Mouse (Mus musculus) embryo, embryonic 11.5 days (tissue): ENCODE measurements around the gene 1700003E16Rik.

ENCODE experiments used
- DNase-seq: peaks from one replicate; pipeline ENCODE4 v3.0.0-alpha.2; 2012; ENCODE audit warnings: low read depth, low spot score

Gene 1700003E16Rik

DNA sequence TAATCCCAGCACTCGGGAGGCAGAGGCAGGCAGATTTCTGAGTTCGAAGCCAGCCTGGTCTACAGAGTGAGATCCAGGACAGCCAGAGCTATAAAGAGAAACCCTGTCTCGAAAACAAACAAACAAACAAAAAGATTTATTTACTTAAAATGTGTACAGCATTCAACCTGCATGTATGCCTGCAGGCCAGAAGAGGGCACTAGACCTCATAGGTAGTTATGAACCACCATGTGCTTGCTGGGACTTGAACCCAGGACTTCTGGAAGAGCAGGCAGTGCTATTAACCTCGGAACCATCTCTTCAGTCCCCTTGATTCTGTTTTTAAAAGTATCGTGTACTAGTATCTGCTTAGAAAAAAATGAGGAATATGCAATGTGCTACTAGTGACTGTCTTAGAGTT lies 28.8 kb upstream of the 1700003E16Rik start:
- DNase-seq: no peak

GRCm38 (mm10) chr6:83131469-83132034 lies 24.7 kb upstream of the 1700003E16Rik start:
- DNase-seq: no peak

- DNase-seq: no peak
Observed at GRCm38 (mm10) chr6:83132176-83132919, 23.9 kb upstream of the 1700003E16Rik start.

DNA sequence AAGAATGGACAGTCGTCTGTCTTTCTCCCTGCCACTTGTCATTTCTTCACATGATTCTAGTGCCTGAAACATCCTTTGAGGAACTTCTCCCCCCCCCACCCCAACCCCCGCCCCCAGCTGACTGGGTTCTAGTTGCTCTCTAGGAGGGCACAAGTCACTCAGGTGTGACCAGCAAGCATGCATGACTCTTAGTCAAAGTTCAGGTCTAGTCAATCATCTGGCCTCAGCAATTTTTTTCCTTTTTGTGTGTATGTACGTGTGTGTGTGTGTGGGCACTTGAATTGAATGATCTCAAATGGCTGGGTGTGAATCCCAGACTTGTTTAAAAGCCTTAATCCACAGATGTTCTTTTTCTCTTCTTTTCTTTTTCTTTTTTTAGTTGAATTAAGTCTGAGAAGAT lies 22.0 kb upstream of the 1700003E16Rik start:
- no peak for DNase-seq

DNA sequence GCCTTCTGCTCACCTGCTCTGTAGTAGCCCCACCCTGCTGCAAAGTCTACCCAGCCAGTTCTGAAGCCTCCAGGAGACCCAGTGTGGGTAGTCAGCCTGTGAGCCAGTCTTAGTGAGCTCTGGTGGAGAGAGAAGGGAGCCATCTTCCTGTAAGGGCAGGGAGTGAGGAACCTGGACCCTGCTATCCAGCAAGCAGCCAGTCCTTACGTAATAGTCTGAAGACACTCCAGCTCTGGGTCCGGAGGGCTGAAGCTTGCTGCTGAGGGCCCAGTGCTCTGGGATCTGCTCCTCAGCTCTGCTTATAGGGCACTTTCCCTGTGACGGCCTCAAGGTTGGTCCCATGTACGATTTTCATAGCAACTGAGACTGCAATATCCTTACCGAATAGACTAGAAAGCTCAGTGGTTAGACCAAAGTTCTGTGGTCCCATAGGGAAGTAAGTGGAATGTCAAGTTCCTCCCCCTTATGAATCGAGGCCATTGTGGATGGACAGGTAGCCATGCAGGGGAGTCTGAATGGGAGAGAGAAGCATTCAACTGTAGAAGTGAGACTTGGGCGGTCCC lies 21.2 kb upstream of the 1700003E16Rik start, which contains the start of gene Rtkn:
TSS of gene Rtkn (plus strand) at position 513 of the 563 bp plus-strand sequence.
- DNase-seq: no peak

GRCm38 (mm10) chr6:83135571-83136161 lies 20.5 kb upstream of the 1700003E16Rik start:
- no peak for DNase-seq

DNA sequence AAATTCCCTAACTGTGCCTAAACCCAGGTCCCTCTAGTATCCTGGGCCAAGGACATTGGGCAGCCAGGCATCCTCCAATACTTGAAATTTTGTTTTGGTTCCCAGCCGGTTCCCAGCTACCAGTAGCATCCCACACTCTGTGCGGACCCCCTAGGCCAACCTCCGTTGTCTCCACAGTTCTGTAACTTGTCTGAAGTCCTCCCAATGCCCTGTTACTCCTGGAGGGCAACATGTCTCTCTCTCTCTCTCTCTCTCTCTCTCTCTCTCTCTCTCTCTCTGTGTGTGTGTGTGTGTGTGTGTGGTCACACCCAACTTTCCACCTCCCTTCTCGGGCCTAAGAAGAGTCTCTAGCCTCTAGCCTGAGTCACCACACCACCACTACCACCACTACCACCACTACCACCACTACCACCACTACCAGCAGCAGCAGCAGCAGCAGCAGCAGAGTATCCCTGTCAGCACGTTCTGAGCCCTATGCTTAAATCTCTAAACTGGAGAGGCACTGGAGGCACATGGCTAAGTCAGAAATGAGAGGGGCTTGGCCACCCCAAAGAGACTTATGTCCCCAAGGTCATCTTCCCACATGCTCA lies 19.8 kb upstream of the 1700003E16Rik start:
- no peak for DNase-seq

GRCm38 (mm10) chr6:83136881-83137575 lies 19.2 kb upstream of the 1700003E16Rik start:
- DNase-seq: peak; percentile 73

DNA sequence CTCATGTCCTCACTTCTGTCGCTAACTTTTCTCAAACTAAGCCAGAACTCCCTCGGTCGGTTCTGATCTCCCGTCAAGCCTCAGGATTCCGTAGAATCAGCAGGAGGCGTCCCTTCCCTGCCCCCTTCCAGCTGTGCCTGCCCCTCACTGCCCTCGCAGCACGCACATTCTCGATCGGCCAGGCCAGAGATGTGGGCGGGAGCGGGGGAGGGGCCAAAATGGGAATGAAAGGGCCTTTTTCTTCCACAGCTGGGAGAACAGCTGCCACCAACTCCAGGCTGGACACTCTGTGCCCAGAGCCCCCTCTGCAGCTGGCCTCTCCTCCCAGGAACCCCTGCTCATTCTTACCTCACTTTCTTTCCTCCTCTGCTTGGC lies 18.6 kb upstream of the 1700003E16Rik start:
- DNase-seq: peak; percentile 84

DNA sequence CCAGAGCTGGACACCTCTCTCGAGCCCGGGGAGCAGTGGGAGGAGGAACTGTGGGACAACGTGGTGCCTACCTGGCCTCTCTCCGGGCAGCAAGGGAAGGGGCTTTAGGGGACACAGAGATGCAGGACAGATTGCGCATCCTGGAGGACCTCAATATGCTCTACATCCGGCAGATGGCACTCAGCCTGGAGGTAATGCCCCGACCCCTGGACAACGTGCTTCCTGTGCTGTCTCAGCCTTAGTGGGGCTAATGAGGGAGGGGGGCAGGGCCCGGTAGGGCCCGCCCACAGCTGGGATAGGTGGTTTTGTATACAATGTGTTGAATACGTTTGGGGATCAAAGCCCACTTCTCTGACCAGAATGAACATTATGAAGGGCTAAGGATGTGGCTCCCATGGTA lies 18.1 kb upstream of the 1700003E16Rik start:
- DNase-seq: no peak

DNA sequence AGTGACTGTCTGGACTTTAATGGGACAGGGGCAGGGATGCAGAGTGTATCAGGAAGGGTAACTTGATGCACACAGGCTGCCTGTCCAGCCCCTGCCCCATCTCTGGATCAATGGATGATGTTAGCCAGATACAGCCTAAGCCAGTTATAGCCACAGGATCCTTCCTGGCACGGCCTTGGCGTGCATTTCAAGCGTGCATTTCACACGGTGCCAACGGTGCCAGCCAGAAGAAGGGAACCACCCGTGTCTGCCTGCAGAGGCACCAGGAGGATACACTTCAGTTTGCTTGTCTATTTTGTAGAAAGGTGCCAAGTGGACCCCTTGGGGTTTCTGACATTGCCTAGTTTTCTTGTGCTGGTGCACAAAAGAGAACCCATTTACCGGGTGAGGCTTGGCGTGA lies 16.2 kb upstream of the 1700003E16Rik start:
- DNase-seq: no peak

- no peak for DNase-seq
Observed at GRCm38 (mm10) chr6:83141636-83142035, 14.6 kb upstream of the 1700003E16Rik start.

DNA sequence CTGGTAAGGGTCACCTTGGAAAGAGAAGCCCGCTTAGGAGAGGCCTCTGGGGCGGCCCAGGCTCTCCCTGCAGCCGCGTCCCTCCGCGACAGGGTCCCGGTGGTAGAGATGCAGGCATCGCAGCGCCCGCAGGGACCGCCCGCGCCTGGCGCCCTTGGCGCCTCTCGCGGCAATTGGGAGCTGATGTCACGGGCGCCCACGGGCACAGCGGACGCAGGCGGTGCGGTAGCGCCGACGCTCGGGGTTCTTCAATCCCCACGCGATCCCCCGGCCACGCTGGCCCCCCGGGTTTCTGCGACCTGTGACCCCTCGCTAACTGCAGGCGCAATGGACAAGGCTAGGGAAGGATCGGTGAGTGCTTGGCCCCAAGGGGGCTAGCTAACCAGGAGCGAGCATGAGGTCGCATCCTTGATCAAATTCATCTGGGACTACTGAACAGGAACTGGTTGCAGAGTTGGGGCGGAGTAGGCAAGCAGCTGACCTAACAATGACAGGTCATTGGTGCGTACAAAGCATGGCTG lies 13.9 kb upstream of the 1700003E16Rik start:
- no peak for DNase-seq

- no peak for DNase-seq
Observed at GRCm38 (mm10) chr6:83142886-83143285, 13.3 kb upstream of the 1700003E16Rik start.

DNA sequence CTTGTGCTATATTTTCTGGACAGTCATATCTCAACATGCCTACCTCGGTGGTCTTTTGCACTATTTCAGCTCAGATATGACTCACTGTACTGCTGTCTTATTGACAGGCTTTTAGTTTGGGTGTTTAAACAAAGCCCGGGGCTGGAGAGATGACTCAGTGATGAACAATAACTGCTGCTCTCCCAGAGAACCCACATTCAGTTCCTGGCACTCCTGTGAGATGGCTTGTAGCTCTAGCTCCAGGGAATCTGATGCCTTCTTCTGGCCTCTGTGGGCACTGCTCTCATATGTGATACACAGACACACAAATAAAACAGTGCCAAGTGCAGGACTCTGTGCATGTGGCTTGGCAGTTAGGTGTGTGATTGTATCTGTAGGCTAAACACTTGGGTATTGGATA lies 11.0 kb upstream of the 1700003E16Rik start:
- no peak for DNase-seq

- no peak for DNase-seq
Observed at GRCm38 (mm10) chr6:83145805-83146204, 10.4 kb upstream of the 1700003E16Rik start.

- DNase-seq: no peak
Observed at GRCm38 (mm10) chr6:83147280-83147679, 8.9 kb upstream of the 1700003E16Rik start.

DNA sequence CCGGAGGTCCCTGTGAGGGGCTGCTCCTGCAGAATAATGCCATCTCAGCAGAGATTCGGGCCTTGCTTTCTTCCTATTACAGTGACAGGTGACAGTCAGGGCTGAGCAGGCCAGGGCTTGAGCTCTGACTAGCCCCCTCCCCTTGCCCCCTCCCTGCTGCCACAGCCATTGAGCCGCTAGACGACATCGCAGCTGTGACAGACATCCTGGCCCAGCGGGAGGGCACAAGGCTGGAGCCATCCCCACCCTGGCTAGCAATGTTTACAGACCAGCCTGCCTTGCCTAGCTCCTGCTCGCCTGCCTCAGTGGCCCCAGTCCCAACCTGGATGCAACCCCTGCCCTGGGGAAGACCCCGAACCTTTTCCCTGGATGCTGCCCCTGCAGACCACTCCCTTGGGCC lies 4.5 kb upstream of the 1700003E16Rik start:
- no peak for DNase-seq

GRCm38 (mm10) chr6:83153038-83153437 lies 3.2 kb upstream of the 1700003E16Rik start:
- DNase-seq: no peak

DNA sequence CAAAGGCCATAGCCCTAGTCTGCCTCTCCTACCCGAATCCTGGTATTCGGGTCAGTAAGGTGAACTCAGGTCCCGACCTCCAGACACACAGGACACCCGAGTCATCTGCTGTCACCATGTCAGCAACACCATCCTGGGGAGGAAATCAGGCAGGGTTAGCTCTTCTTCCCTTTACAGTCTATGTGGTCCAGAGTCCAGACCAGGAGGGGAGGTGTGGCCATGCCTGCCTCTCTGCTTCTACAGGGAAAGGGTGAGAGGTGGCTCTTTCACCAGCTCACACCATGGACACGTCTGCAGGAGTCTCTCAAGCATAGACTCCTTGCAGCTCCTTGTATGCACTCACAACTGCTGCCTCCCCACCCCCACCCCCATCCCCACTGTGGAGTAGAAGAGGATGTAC lies 2.7 kb upstream of the 1700003E16Rik start:
- no peak for DNase-seq

GRCm38 (mm10) chr6:83155552-83156238 lies 509 bp upstream of the 1700003E16Rik start:
- DNase-seq: no peak
